Mouse (Mus musculus) cerebral cortex, adult 2 months (tissue): ENCODE results near the gene Vmn2r120.

Source experiments
- WGBS: fragments of 180-500 bp; shearing (Covaris S2); methylation state at CpG from one replicate; pipeline ENCODE4 v1.1.7; 2018; 5-methylcytosine and 5-hydroxymethylcytosine counted together

Gene Vmn2r120

DNA sequence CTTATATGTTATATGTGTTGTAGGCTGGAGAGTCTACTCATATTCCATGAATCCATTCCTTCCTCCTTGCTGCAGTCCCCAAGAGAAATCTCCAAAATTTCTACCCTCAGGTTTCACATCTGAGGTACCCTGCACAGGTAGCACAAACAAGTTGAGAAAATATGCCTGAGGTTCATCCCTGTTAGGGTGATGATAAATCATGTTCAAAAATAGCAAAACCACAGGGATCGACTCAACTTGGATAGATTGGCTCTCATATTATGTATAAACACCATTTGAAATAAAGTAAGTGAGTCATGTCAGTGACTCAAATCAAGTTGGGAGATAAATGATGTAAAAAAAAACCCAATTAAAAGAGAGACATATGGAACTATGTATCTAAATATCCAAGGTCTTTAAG is at the start of gene Vmn2r120:
Gene Vmn2r120 (minus strand): TSS at position 101 of the 400 bp plus-strand sequence.
- 56% methylated on average over 1 of the region's 1 CpGs for WGBS

DNA sequence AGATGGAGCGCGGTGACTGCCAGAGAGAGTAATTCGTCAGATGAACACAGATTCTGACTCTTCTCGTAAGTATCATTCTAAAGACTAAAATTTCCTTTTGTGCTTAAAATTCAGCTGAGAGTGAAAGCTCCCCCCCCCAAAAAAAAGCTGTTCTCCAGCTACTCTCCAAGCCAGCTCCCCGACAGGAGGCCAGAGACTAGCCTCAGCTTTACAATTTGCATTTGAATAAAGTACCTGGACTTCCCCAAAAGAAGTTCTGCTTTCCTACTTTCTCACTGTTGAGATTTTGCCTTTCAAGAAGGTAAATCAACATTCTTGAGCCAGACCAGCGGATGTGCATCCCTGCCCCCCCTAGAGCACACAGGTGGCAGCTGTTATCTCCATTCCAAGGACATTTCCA is 42.0 kb upstream of the Vmn2r120 start:
- WGBS: 84% methylated on average over 6 of the region's 6 CpGs

DNA sequence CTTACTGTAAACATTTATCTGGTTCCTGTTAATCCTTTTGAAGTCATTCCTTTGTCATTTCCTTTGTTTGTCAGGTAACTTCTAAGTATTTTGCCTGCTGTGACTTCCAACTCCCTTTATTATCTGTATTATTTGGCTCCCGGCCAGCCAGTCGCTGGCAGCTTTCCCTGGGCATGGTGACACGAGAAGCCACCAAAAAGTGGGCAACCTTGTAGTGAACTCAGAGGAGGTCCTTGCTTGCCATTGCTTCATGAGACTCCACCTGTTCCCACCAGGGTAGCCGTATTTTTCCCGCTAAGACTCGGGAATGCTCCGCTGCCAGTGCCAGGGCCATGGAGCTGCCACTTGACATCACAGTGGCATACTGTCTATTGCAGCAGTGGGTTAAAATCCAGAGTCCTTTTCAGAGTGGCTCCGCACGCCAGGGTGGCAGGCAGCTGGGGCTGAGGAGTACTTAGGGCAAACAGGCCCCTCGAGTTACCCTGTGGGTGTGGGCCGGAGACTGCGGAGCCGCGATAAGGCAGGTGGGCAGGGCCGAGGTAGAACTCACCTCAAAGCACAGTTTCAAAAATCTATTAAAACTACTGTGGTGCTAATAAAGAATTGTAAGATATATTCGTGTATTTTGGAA is 28.9 kb upstream of the Vmn2r120 start:
- 79% methylated on average over 16 of the region's 16 CpGs for WGBS
